Mouse (Mus musculus) spleen, embryonic (tissue): Measurements from ENCODE around the gene Zkscan2.

ENCODE experiments used
- CTCF ChIA-PET: fragments of 350-600 bp; sonication (Branson Sonifier 250); formaldehyde crosslinking; loops from one replicate; lab custom pipeline; 2022; lab: Charles Lee

Gene Zkscan2

GRCm38 (mm10) chr7:123442079-123442478 is 58.2 kb downstream of the Zkscan2 start:
- CTCF ChIA-PET = no interaction called here

- CTCF ChIA-PET = no interaction called here
These were observed 69.0 kb downstream of the Zkscan2 start for GRCm38 (mm10) chr7:123431206-123431605.

GRCm38 (mm10) chr7:123430411-123430705 is 69.9 kb downstream of the Zkscan2 start:
- CTCF ChIA-PET = no interaction called here

GRCm38 (mm10) chr7:123429624-123430410 is 70.4 kb downstream of the Zkscan2 start:
- CTCF ChIA-PET = no interaction called here
